Mouse (Mus musculus): Measurements from ENCODE around the gene Whamm. TPM values are rescaled to one million over a fixed set of nuclear protein-coding genes. Genes with fewer than 3 reads are reported as not detected.

Gene Whamm
- total and polyA plus RNA-seq, 3 experiments = 23.6 to 40.6 (median 25.3) TPM

- no peaks in the 10 kb centered on the region for H3K4me1 ChIP-seq (ENCODE audit: insufficient read depth, low read depth, low read length)
- no peak overlapping the region for H3K4me3 ChIP-seq (ENCODE audit: low read depth, low read length)
- H3K9me3 ChIP-seq (replicated peaks) = no peaks in the 10 kb centered on the region
- no peak for ATAC-seq (ENCODE audit: extremely low read depth, insufficient number of reproducible peaks, low FRiP score, poor library complexity, severe bottlenecking)
- TF ChIP-seq GATA1 (IDR thresholded peaks at IDR 0.05; ENCODE audit: borderline replicate concordance, low read length) (no peak), GATA2 (IDR thresholded peaks at IDR 0.05; ENCODE audit: borderline replicate concordance, low read depth, low read length) (no peak), POLR2AphosphoS5 (IDR thresholded peaks at IDR 0.05; ENCODE audit: insufficient replicate concordance, low read depth, low read length) (no peak), CTCF (IDR thresholded peaks at IDR 0.05; ENCODE audit: low read depth, low read length) (no peak), TAL1 (conservative IDR thresholded peaks at IDR 0.05; ENCODE audit: low read depth, low read length) (no peak)
- H3K36me3 ChIP-seq (replicated peaks) = no peaks in the 10 kb centered on the region
- DNase-seq (ENCODE audit: low spot score) = no peak
- peaks cover 26% of the 10 kb centered on the region for H3K27me3 ChIP-seq (ENCODE audit: insufficient read depth, low read length)
Measured at GRCm38 (mm10) chr7:81553589-81553988, 17.5 kb upstream of the Whamm start.

- Histone ChIP-seq H3K27me3 (ENCODE audit: insufficient read depth, low read length) (peaks cover 32% of the 10 kb centered on the region), H3K36me3 (replicated peaks) (no peaks in the 10 kb centered on the region), H3K4me1 (ENCODE audit: insufficient read depth, low read depth, low read length) (no peaks in the 10 kb centered on the region), H3K4me3 (ENCODE audit: low read depth, low read length) (no peak overlapping the region), H3K9me3 (replicated peaks) (no peaks in the 10 kb centered on the region)
- DNase-seq (ENCODE audit: low spot score) (peak; percentile 8), ATAC-seq (ENCODE audit: extremely low read depth, insufficient number of reproducible peaks, low FRiP score, poor library complexity, severe bottlenecking) (no peak)
- TF ChIP-seq TAL1 (conservative IDR thresholded peaks at IDR 0.05; ENCODE audit: low read depth, low read length) (no peak), CTCF (IDR thresholded peaks at IDR 0.05; ENCODE audit: low read depth, low read length) (peak; percentile 57), GATA2 (IDR thresholded peaks at IDR 0.05; ENCODE audit: borderline replicate concordance, low read depth, low read length) (no peak), POLR2AphosphoS5 (IDR thresholded peaks at IDR 0.05; ENCODE audit: insufficient replicate concordance, low read depth, low read length) (no peak), GATA1 (IDR thresholded peaks at IDR 0.05; ENCODE audit: borderline replicate concordance, low read length) (no peak)
Measured at GRCm38 (mm10) chr7:81554369-81554768, 16.7 kb upstream of the Whamm start.

- Histone ChIP-seq H3K9me3 (replicated peaks) (no peaks in the 10 kb centered on the region), H3K36me3 (replicated peaks) (no peaks in the 10 kb centered on the region), H3K4me1 (ENCODE audit: insufficient read depth, low read depth, low read length) (no peaks in the 10 kb centered on the region), H3K27me3 (ENCODE audit: insufficient read depth, low read length) (peaks cover 36% of the 10 kb centered on the region), H3K4me3 (ENCODE audit: low read depth, low read length) (no peak overlapping the region)
- DNase-seq (ENCODE audit: low spot score) (no peak), ATAC-seq (ENCODE audit: extremely low read depth, insufficient number of reproducible peaks, low FRiP score, poor library complexity, severe bottlenecking) (no peak)
- TF ChIP-seq GATA2 (IDR thresholded peaks at IDR 0.05; ENCODE audit: borderline replicate concordance, low read depth, low read length) (no peak), CTCF (IDR thresholded peaks at IDR 0.05; ENCODE audit: low read depth, low read length) (no peak), TAL1 (conservative IDR thresholded peaks at IDR 0.05; ENCODE audit: low read depth, low read length) (no peak), POLR2AphosphoS5 (IDR thresholded peaks at IDR 0.05; ENCODE audit: insufficient replicate concordance, low read depth, low read length) (no peak), GATA1 (IDR thresholded peaks at IDR 0.05; ENCODE audit: borderline replicate concordance, low read length) (no peak)
Measured at GRCm38 (mm10) chr7:81556839-81557238, 14.2 kb upstream of the Whamm start.

GRCm38 (mm10) chr7:81557252-81557984 is 13.6 kb upstream of the Whamm start:
- H3K27me3 ChIP-seq (ENCODE audit: insufficient read depth, low read length) = peaks cover 36% of the 10 kb centered on the region
- no peaks in the 10 kb centered on the region for H3K36me3 ChIP-seq (replicated peaks)
- no peak for TF ChIP-seq CTCF (IDR thresholded peaks at IDR 0.05; ENCODE audit: low read depth, low read length)
- no peak for TF ChIP-seq TAL1 (conservative IDR thresholded peaks at IDR 0.05; ENCODE audit: low read depth, low read length)
- no peak for TF ChIP-seq POLR2AphosphoS5 (IDR thresholded peaks at IDR 0.05; ENCODE audit: insufficient replicate concordance, low read depth, low read length)
- TF ChIP-seq GATA1 (IDR thresholded peaks at IDR 0.05; ENCODE audit: borderline replicate concordance, low read length) = no peak
- no peak for TF ChIP-seq GATA2 (IDR thresholded peaks at IDR 0.05; ENCODE audit: borderline replicate concordance, low read depth, low read length)
- no peak for DNase-seq (ENCODE audit: low spot score)
- H3K9me3 ChIP-seq (replicated peaks) = no peaks in the 10 kb centered on the region
- H3K4me1 ChIP-seq (ENCODE audit: insufficient read depth, low read depth, low read length) = no peaks in the 10 kb centered on the region
- no peak for ATAC-seq (ENCODE audit: extremely low read depth, insufficient number of reproducible peaks, low FRiP score, poor library complexity, severe bottlenecking)
- no peak overlapping the region for H3K4me3 ChIP-seq (ENCODE audit: low read depth, low read length)

- no peak for TF ChIP-seq CTCF (IDR thresholded peaks at IDR 0.05; ENCODE audit: low read depth, low read length)
- no peak for TF ChIP-seq GATA2 (IDR thresholded peaks at IDR 0.05; ENCODE audit: borderline replicate concordance, low read depth, low read length)
- no peak for TF ChIP-seq POLR2AphosphoS5 (IDR thresholded peaks at IDR 0.05; ENCODE audit: insufficient replicate concordance, low read depth, low read length)
- TF ChIP-seq GATA1 (IDR thresholded peaks at IDR 0.05; ENCODE audit: borderline replicate concordance, low read length) = no peak
- no peak for TF ChIP-seq TAL1 (conservative IDR thresholded peaks at IDR 0.05; ENCODE audit: low read depth, low read length)
Measured at GRCm38 (mm10) chr7:81557985-81558360, 13.1 kb upstream of the Whamm start.

GRCm38 (mm10) chr7:81559231-81559980 is 11.7 kb upstream of the Whamm start:
- H3K4me3 ChIP-seq (ENCODE audit: low read depth, low read length) = no peak overlapping the region
- H3K27me3 ChIP-seq (ENCODE audit: insufficient read depth, low read length) = peaks cover 37% of the 10 kb centered on the region
- TF ChIP-seq GATA2 (IDR thresholded peaks at IDR 0.05; ENCODE audit: borderline replicate concordance, low read depth, low read length) = no peak
- TF ChIP-seq CTCF (IDR thresholded peaks at IDR 0.05; ENCODE audit: low read depth, low read length) = no peak
- no peak for TF ChIP-seq TAL1 (conservative IDR thresholded peaks at IDR 0.05; ENCODE audit: low read depth, low read length)
- TF ChIP-seq GATA1 (IDR thresholded peaks at IDR 0.05; ENCODE audit: borderline replicate concordance, low read length) = no peak
- TF ChIP-seq POLR2AphosphoS5 (IDR thresholded peaks at IDR 0.05; ENCODE audit: insufficient replicate concordance, low read depth, low read length) = no peak
- H3K4me1 ChIP-seq (ENCODE audit: insufficient read depth, low read depth, low read length) = no peaks in the 10 kb centered on the region
- DNase-seq (ENCODE audit: low spot score) (no peak), ATAC-seq (ENCODE audit: extremely low read depth, insufficient number of reproducible peaks, low FRiP score, poor library complexity, severe bottlenecking) (no peak)
- H3K36me3 ChIP-seq (replicated peaks) = no peaks in the 10 kb centered on the region
- H3K9me3 ChIP-seq (replicated peaks) = no peaks in the 10 kb centered on the region

More at GRCm38 (mm10) chr7:81557985-81558360, 13.1 kb upstream of the Whamm start:
- no peaks in the 10 kb centered on the region for H3K9me3 ChIP-seq (replicated peaks)
- no peaks in the 10 kb centered on the region for H3K36me3 ChIP-seq (replicated peaks)
- ATAC-seq (ENCODE audit: extremely low read depth, insufficient number of reproducible peaks, low FRiP score, poor library complexity, severe bottlenecking) (no peak), DNase-seq (ENCODE audit: low spot score) (no peak)
- no peaks in the 10 kb centered on the region for H3K4me1 ChIP-seq (ENCODE audit: insufficient read depth, low read depth, low read length)
- peaks cover 33% of the 10 kb centered on the region for H3K27me3 ChIP-seq (ENCODE audit: insufficient read depth, low read length)
- H3K4me3 ChIP-seq (ENCODE audit: low read depth, low read length) = no peak overlapping the region

Measured in G1E (cell line).